Mouse (Mus musculus): ENCODE data around the gene Tmem184a. TPM values are rescaled to one million over a fixed set of nuclear protein-coding genes. Genes with fewer than 3 reads are reported as not detected.

Gene Tmem184a
- total RNA-seq, 4 experiments from 2014 or later = 0.37 to 1.1 (median 0.68) TPM

DNA sequence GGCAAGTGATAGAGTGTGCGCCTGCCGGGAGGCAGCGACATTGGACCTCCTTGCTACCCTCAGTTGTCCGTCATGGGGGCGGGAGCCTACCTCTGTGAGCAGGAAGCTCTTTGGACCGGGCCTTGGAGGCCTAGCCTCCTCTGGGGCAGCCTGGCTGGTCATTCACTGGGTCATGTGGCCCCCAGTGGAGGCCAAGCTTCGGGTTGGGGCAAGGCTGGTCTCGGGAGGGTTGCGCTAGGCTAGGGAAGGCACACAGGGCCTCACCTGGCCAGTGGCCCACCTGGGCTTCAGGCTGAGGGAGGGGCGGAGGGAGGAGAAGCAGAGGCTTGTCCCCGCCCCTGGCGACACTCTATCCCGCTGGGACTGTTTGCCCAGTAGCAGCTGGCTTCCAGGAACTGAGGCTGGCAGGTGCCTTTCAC lies 5.7 kb downstream of the Tmem184a start:
- DNase-seq (ENCODE audit: low spot score in 2 of 2) = no peak

DNA sequence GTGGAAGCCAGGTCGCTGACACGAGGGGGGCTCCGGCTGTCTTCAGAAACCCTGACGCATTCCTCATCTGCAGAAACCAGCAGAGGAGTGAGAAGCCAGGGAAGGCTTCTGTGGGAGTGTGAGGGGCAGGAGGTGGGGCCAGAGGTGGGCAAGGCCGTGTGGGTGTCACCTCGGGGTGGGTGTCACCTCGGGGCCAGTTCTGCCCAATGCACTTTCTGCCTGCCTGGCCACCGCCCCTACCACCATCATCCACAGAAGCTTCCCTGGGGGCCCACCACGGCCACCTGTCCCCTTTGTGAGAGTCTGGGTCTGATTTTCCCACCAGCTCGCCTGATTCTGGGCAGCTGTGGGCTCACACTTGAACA lies 6.6 kb downstream of the Tmem184a start:
- DNase-seq (ENCODE audit: low spot score in 2 of 2) = no peak

DNA sequence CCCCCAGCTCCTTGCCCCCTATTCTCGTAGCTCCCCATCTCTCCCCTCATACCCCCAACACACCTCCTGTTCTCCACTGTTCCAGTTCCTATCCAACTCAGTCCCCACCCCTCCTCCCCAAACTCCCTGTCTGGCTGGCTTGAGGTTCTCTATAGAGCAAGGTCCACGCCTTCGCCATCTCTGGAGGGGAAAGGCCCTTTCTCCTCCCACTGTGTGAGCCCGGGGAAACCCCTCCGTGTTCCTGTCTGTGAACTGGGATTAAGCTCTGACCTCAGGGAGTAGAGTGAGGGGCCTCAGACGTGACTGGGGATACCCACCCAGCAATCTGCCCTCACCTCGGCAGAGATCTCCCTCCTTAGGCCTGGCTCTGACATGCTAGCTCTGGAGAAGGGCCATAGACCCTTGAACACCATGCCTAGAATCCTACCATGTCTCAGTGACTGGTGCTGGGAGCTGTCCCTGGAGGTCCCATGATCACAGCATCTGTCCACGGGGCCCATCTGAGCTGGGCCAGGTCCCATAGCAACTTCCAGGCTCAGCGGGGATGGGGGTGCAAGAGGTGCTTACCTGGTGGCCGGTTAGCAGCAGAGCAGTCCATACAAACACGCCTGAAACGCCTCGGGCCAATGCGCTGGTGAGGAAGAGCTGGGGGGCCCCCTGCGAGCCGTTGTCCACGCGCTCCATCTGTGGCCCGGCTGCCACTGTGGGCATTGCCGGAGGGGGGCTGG lies 7.2 kb downstream of the Tmem184a start:
- no peak for DNase-seq (ENCODE audit: low spot score in 2 of 2)

DNA sequence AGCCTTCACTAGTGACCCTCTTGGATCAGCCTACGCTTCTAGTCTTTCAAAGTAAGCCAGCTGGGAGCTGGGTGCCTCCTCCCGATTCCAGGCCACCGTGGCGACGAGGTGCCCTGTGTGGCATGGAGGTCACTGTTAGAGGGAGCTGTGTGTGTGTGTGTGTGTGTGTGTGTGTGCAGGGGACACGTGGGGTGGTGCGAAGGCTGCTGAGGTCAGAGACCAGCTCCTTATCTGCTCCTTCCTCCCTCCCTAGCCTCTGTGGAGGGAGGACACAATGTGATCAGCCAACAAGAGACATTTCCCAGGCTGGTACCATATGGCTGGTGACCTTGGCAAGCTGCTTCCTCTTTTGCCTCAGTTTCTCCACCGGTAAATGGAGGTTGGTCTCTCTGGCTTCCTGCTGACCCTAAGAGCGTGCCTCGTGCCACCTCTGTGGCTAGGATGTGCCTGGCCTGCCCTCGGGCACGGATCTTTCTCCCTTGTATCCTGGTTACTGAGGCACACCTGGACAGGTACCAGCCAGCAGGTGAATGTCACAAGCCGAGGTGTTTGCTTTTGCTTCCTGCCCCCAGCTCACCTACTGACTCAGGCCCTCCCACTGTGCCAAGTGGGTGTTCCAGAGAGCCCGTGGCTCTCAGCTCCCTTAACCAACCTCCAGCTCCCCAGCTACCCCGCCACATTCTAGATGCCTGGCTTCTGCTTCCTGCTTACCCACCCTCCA lies 7.9 kb downstream of the Tmem184a start:
- DNase-seq (ENCODE audit: low spot score in 2 of 2) = no peak

DNA sequence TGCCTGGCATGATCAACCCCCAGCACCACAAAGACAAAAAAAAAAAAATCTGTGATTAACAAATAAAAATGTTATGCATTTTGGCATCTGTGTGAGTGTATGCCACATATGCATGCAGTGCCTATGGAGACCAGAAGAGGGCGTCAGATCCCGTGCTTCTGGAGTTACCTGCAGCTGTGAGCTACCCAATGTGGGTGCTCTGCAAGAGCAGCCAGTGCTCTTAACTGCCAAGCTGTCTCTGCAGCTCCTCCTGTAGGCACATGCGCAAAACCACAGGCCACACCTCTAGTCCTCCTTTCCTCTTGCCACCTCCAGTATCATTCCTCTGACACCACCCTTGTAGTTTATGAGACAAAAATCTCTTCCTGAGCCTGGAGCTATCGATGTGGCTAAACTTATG lies 10.3 kb downstream of the Tmem184a start:
- no peak for DNase-seq (ENCODE audit: low spot score in 2 of 2)

DNA sequence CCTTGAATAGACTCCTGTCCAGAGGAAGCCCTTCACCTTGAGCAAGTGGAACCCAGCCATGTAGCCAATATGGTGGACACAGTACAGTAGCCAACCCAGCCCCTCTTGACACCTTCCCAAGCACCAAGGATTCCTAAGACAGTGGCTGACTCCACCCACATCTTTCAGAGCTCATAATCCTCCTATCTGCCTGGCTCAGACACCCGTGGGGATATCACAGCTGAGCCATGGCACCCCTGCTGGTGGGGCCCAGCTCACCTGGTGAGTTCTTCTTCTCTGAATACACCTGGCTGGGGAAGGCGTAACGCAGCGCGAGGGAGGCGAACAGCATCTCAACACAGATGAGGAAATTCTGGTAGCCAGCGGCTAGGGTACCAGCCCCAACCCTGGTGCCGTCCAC lies 13.8 kb downstream of the Tmem184a start:
- DNase-seq (ENCODE audit: low spot score in 2 of 2) = no peak

DNA sequence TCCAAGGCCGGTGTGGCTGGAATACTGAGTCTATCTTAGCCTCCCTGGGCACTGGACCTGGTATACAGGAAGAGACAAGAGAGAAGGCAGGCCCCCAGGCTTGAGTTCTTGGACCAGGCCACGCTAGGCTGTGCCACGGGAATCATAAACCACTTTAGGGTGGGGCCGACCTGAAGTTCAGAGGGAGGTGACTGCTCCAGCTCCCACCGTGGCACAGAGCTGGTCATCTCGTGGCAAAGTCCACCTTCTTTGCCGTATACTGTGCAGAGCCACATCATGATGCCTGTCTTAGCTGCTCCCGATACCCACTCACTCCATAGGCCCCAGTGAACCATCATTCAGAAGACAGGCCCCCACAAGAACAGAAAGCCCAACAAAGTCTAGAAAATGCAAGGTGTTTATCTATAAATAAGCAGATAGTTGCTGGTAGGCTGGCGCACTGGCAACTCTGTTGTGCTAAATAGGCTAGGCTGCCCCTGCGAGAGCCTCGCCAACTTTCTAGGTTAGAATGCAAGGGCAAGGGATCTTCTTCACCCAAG lies 15.1 kb downstream of the Tmem184a start:
- DNase-seq (ENCODE audit: low spot score in 2 of 2) = no peak

DNA sequence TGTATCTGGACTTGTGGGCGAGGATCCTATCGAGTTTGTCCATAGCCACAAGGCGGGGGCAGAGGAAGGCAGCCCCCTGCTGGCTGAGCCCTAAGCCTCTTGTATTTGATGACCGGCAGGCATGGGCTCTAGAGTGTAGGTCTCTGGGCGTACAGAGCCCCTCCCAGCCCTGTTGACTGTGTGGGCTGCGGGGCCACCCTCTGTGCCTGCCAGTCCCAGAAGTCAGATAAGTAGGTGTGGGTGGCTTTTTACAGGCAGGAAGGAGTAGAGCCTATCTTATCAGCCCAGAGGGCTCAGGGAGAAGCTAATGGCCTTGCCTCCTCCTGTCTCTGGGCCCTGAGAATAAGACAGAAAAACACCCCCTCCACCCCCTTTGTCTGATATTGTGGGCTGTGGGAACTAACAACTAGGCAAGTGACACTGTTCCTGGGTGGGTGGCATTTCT lies 15.6 kb downstream of the Tmem184a start:
- DNase-seq (ENCODE audit: low spot score in 2 of 2) = no peak

DNA sequence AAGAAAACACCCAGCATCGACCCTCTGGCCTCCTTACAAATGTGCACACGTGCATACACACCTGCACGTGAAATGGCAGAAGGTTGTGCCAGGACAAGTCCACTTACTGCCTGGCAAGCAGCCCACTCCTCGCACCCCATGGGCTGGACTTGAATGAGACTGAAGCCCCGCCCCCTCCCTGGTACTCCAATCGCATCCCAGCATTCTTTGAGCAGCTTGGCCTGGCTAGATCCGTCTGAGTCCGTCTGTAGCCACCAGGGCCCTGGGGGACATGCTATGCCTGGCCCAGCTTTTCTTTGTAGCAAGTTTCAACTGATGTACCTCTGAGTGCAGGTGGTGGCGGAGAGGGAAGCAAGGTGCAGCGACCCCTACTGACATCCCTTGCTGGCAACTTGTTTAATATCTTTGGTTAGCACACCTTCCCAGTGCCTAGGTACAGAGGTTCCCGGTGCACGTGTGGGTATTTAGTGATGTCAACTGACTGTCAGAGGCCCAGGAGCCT lies 16.1 kb downstream of the Tmem184a start:
- DNase-seq (ENCODE audit: low spot score in 2 of 2) = no peak

DNA sequence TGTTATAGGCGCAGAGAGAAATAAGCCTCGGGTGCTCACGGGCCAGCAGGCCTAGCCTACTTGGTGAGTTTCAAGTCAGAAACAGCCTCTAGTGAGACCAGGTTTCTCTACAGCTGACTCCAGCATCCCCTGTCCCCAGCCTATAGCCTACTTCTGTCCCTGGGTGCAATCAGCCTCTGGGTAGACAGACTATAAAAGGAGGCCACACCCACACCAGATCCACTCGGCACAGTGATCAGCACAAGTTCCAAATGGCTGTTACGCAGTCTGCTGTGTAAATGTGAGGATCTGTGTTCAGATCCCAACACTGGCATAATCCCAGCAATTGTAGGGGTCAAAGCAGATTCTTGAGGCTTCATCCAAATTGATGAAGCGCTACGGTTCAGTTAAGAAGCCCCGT lies 16.6 kb downstream of the Tmem184a start:
- no peak for DNase-seq (ENCODE audit: low spot score in 2 of 2)

DNA sequence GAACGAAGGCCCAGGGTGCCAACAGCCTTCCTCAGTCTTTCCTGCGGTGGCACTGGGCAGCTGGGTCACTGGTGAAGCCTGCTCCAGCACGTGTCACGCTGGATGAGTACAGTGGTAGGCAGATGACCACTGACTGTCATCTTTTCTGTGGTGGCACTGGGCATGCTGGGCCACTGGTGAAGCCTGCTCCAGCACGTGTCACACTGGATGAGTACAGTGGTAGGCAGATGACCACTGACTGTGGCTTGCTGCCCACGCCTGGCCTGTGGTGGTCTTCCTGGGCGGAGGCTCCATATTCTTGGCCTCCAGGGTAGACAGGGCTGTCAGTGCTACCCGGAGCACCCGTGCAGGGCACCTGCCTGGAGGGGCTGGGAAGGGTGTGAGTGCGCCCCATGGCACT lies 17.8 kb downstream of the Tmem184a start:
- DNase-seq (ENCODE audit: low spot score in 2 of 2) = no peak

DNA sequence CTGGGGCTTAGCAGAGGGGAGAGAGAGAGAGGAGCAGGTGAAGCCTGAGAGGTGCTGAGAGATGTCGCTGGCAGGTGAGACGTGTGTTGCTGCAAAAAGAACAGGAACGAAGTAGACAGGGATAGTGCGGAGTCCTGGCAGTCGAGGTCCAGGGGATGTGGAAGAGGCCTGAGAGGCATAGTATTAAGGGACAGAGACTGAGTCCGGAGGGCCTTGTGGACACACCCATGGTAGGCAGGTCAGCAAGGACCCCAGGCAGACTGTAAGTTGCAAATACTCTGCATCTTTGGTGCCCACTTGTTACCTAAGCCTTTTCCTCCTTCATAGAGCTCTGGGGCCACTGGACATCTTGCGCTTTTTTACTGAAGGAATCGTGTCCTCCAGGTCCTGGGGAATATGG lies 18.5 kb downstream of the Tmem184a start:
- DNase-seq (ENCODE audit: low spot score in 2 of 2) = no peak

DNA sequence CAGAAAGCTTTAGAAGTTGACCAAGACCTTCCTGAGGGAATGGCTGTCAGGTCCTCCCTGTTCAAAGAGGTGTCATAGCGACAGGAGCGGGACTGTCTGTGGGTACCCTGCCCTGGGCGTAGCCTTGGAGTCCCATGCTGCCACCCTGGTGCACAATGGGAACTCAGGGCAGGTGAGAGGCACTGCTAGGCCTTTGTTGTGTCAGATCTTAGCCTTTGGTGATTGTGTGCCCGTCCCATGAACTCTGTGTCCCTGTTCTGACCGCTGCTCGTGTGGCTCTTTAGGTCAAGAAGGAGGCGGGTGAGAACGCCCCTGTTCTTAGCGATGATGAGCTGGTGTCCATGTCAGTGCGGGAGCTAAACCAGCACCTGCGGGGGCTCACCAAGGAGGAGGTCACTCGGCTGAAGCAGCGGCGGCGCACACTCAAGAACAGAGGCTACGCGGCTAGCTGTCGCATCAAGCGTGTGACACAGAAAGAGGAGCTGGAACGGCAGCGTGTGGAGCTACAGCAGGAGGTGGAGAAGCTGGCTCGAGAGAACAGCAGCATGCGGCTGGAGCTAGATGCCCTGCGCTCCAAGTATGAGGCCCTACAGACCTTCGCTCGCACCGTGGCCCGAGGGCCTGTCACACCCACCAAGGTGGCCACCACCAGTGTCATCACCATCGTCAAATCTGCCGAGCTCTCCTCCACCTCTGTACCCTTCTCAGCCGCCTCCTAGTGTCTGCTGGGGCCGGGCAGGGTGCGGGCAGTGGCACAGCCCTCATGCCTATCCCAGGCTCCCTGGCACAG lies 19.7 kb downstream of the Tmem184a start:
- no peak for DNase-seq (ENCODE audit: low spot score in 2 of 2)

DNA sequence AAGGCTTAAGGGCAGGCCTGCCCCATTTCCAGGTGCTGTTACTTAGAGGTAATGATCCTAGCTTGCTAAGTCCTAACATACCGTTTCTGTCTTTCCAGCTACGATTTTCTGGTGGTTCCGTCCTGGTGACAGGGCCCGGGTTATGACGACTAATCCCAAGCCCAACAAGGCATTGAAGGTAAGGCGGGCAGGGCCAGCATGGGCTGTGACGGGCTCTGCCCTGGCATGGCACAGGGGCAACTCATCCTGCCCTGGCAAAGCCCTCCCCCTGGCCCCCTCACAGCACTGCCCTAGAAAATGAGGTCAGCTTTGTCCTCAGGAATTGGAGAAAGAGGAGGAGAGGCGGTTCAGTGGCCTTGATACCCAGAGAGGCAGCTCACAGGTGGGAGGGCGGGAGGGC lies 20.7 kb downstream of the Tmem184a start:
- no peak for DNase-seq (ENCODE audit: low spot score in 2 of 2)

DNA sequence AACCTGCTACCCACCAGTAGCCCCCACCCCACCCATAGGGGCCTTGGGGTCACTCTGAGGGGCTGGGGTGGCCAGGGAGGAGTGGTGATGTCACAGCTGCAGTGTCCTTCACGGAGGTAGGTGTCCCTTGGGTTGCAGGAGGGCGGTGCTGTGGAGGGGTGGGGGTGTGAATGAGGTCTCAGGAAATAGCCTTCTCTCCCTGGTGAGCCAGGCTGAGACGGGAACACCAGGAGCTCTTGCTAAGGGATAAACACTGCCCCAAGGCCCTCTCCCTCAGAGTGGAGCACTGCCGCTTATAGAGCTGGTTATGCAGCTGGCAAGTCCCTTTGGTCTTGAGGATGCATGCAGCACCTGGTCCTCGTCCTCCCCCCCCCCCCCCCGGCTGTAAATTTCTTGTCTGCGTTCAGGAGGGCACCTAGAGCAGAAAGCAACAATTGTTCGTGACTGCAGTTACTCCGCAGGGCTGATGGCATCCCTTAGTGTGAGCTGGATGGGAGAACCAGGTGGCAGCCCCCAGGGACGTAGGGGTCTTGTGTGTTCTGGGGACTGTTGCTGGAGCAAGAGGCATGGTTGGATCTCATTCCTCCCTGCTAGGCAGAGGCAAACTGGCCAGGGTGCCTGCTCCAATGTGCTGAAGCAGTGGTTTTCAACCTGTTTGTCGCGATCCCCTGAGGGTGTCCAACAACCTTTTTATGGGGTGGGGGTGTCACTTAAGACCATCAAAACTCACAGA lies 21.4 kb downstream of the Tmem184a start:
- no peak for DNase-seq (ENCODE audit: low spot score in 2 of 2)

DNA sequence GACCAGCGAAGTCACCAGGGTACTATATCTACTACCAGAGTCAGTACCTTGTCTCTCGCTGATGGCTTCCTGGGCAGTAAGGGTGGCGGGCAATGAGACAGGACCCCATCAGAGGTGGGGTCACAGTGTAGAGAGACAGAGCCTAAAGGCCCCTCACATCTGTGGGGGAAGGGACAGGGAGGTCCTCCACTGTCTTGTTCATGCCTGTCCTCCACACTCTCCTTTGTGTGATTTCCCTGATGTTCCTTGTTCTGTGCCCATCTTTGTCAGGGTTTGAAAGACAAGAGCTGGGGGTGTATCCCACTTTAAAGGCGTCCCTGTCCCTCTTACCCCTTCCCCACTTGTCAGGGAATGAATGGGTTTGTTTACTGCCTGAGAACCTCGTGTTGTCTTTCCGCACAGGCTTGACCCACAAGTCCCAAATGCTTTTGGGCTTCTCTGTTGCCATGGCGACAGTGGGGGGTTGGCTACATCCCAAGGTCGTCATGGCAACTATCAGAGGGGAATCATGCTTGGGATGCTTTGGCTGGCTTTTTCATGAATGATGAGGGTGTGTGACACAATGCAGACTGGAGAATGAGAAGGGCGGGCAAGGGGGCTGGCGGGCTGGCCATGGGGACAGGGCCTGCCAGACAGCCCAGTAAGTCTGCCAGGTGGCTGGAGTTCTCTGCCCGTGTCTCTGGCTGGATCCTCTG lies 22.1 kb downstream of the Tmem184a start:
- peak; percentile 84 to 85 for DNase-seq (ENCODE audit: low spot score in 2 of 2)

DNA sequence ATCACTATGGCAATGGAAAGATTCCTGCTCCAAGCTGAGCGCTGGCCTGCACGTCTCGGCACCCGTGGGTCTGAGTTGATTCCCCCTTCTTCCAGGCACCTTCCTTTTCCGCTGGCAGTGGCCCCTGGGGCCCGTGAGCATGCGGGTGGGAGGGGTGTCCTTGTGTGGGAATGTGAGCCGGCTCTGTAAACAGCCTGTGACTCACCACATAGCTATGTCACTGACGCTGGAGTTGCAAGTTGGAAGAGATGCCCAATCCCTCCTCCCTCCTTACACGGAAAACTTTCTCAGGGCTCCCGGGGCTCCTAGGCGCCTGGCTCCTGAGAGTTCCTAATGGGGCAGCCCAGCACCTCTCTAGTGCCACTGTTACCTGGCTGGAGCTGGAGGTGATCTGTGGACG lies 22.8 kb downstream of the Tmem184a start:
- DNase-seq (ENCODE audit: low spot score in 2 of 2) = peak; percentile 47 to 60

DNA sequence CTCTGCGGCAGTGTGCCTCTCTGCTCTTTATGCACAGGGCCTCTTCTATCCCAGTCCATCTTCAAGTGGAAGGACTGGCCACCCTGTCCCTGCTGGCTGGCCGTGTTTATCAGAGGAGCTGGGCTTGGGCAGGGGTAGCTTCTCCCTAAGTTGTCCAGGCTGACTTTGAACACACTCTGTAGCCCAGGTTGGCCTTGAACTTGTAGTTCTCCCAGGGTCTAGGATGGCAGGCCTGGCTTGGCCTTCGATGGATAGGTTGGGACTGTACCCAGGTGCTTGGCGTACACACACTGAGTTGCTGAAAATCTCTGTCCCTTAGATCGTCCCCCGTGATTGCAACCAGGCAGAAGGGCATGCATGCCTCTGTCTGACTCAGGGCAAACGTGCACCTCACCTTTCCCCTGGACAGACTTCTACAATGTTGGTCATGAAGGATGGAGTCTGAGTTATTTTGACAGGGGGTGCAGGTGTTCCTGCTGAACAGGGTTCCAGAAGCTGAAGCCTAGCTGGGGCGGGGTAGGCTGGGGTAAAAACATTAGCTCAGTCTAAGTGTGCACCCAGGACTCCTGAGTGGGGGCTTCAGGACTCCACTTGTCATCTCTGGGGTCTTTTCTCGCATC lies 23.6 kb downstream of the Tmem184a start:
- no peak for DNase-seq (ENCODE audit: low spot score in 2 of 2)

DNA sequence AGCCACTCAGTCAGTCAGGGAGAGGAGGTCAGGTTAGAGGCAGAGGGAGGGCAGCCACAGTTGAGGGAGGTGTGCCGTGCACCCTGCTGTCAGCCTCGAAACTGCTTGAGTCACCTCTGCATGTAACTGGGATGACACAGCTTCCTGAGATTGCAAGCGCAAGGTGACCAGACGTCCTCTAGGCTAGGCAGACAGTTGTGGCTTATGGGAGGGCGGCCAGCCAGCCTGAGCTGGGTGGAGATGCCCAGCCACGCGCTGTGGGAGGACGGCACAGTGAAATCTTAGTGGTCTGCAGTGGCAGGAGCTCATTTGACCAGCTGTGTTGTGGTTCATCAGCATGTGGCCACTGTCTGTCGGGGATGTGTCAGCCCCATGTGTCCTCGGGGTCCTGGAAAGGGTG lies 24.8 kb downstream of the Tmem184a start:
- no peak for DNase-seq (ENCODE audit: low spot score in 2 of 2)

DNA sequence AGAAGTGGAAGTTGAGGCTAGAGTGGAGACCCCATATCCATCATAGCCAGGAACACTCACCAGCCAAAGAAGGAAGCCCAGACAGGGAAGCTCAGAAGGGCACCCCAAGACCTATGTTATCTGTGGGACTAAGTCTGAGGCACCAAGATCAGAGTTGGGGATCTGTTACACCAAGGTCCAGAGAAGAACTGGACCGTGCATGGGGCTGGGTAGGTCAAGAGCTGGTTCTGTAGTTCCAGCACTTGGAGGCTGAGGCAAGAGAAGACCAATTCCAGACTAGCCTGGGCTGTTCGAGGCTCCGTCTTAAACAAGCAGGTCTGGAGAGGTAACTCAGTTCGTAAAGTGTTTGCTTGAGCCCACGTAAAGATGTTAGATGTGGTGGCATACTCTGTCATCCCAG lies 25.6 kb downstream of the Tmem184a start:
- no peak for DNase-seq (ENCODE audit: low spot score in 2 of 2)

All from layer of hippocampus, adult 8-10 months (tissue).